In the genomic region with DNA sequence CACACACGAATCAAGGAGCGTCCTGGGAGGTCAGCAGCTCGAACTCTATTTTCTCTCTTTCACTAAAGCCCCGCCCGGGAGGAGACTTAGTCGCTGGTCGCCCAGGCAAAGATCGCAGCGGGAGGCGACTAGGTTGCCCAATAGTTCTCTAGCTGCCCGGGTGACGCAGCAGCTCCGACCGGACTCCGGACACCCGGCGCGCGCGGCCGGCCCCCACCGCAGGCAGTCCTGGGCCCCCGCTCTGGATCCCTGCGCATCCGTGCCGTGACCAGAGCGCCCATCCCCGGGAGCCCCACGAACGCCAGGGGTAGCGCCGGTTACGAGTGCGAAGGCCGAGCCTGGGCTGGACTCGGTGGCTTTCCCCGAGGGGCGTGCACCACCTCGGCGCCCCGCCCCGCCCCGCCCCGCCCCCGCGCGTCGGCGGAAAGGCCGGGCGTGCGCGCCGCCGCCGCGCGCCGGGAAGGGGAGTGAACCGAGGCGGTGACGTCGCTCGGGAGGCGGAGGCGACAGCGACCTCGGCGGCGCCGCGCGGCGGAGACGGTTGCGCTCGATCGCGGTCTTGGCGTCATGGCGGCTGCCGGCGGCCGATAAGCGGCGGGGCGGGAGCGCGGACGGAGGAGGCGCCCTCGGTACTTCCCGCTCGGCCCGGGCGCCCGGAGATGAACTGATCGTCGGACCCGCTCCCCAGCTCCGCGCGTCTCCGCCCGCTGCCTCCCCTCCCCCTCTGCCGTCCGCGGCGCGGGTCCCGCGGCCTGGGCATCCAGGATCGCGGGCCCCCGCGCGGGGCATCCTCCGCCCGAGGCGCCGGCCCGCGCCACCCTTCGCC, we compare ENCODE assay signal across 1 mouse cellular context.
TF ChIP-seq lines count a peak whose summit lies in the region.

A gene (plus strand): TSS at position 493 of the 826 bp plus-strand sequence.

TF ChIP-seq in MEL, 35 proteins besides CTCF, POLR2A, EP300 and RAD21 (continued from another document):
- 0 out of 2 replicates have a peak, but pooled peaks have one; percentile 7 for TF ChIP-seq ETS1 (IDR thresholded peaks at IDR 0.05; ENCODE audit: low read depth, low read length)
TF ChIP-seq in MEL: peak in this region for 14.
